Mouse (Mus musculus) small intestine, adult 2 months (tissue): ENCODE data around the gene Zfp648. TPM values are rescaled to one million over a fixed set of nuclear protein-coding genes. Genes with fewer than 3 reads are reported as not detected.

ENCODE experiments used
- H3K27ac ChIP-seq: fragments of 200-500 bp; 2 replicates; pipeline ENCODE4 v1.5.1; 2012; ENCODE audit warnings: low read depth, low read length, control low read depth, inconsistent platforms; ENCODE audit not compliant: insufficient read depth
- H3K27me3 ChIP-seq: fragments of 200-500 bp; 2 replicates; pipeline ENCODE4 v1.6.1; 2012; ENCODE audit warnings: mild to moderate bottlenecking, moderate library complexity, low read length, inconsistent platforms; ENCODE audit not compliant: control insufficient read depth, insufficient read depth
- H3K36me3 ChIP-seq: fragments of 200-500 bp; 2 replicates; pipeline ENCODE4 v1.6.1; 2012; ENCODE audit warnings: mild to moderate bottlenecking, low read length, control low read depth, inconsistent platforms; ENCODE audit not compliant: control insufficient read depth, insufficient read depth
- H3K4me1 ChIP-seq: fragments of 200-500 bp; 2 replicates; pipeline ENCODE4 v1.6.1; 2012; ENCODE audit warnings: low read length, inconsistent platforms, mixed read lengths; ENCODE audit not compliant: control insufficient read depth, insufficient read depth, insufficient read length
- H3K4me3 ChIP-seq: fragments of 200-500 bp; 2 replicates; pipeline ENCODE4 v1.5.1; 2012; ENCODE audit warnings: low read depth, mild to moderate bottlenecking, control low read depth, inconsistent platforms, low read length, moderate library complexity
- CTCF ChIP-seq: fragments of 200-500 bp; IDR thresholded peaks from 2 replicates; pipeline ENCODE4 v1.5.1; 2012; ENCODE audit warnings: low read depth, mild to moderate bottlenecking, control low read depth, inconsistent platforms, low read length, moderate library complexity, mixed read lengths; ENCODE audit not compliant: insufficient replicate concordance, insufficient read length; ENCODE audit errors: extremely low read depth
- POLR2A ChIP-seq: fragments of 200-500 bp; IDR thresholded peaks from 2 replicates; pipeline ENCODE4 v1.6.1; 2012; ENCODE audit warnings: low read depth, mild to moderate bottlenecking, control low read depth, inconsistent platforms, low read length, moderate library complexity
- WGBS: fragments of 180-500 bp; shearing (Covaris S2); methylation state at CpG from one replicate; pipeline ENCODE4 v1.1.7; 2018; 5-methylcytosine and 5-hydroxymethylcytosine counted together
- polyA plus RNA-seq: library from polyadenylated mRNA; depleted of rRNA; stranded (reverse); fragments of >200 nt; gene quantifications from 2 replicates; pipeline ENCODE4 v1.2.3, GENCODE M21; 2012

Zfp648 gene
- polyA plus RNA-seq, 1 experiment, result not detected

DNA sequence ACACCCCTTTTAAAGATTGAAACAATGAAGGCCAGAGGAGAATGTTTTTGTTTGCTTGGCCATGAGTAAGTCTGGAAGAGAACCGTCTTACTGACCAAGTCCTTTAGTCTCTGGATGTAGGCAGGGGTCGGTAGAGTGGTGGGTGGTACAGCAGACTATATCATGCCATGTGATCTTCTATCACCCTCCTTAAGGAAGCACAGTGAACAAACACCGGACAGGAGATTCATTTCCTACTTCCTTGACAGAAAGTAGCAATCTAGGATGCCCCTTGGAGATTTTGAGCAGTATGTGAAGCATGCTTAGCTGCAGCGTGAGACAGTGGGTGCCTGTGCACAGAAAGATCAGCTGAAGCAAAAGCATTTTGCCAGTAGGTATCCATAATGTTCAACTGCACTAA, 31.6 kb downstream of the Zfp648 start:
- H3K36me3 ChIP-seq, result no peaks in the 10 kb centered on the region
- no peak overlapping the region for H3K27ac ChIP-seq
- no peak for TF ChIP-seq POLR2A
- no peak for TF ChIP-seq CTCF
- no peaks in the 10 kb centered on the region for H3K4me1 ChIP-seq
- 67% methylated on average over 4 of the region's 4 CpGs for WGBS
- no peaks in the 10 kb centered on the region; the same call in 1 of the 2 replicates for H3K27me3 ChIP-seq
- H3K4me3 ChIP-seq, result no peak overlapping the region

GRCm38 (mm10) chr1:154233033-154233432, 32.0 kb downstream of the Zfp648 start:
- no peak for TF ChIP-seq CTCF
- TF ChIP-seq POLR2A, result no peak
- 63% methylated on average over 6 of the region's 6 CpGs for WGBS
- H3K27ac ChIP-seq, result no peak overlapping the region

DNA sequence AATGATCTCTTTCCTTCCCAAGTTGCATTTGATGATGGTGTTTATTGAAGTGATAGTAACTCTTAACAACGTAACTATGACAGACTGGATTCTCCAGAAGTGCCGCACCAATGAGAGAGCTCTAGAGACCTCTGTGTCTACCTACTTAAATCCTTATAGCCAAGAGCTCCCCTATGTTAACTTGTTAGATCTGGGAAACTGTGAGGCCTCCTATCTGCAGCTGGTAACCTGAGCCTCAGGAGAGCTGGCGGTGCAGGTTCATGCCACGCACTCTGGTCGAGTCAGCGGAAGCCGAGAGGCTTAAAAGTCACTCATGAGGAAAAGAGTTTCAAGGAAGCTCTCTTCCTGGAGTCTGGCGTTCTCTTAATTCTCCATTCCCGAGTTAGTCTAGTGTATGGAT, 33.8 kb downstream of the Zfp648 start:
- H3K27me3 ChIP-seq, result no peaks in the 10 kb centered on the region; the same call in 1 of the 2 replicates
- no peak overlapping the region for H3K4me3 ChIP-seq
- 81% methylated on average over 9 of the region's 9 CpGs for WGBS
- H3K4me1 ChIP-seq, result no peaks in the 10 kb centered on the region
- no peak for TF ChIP-seq CTCF
- no peak for TF ChIP-seq POLR2A
- no peak overlapping the region for H3K27ac ChIP-seq
- H3K36me3 ChIP-seq, result no peaks in the 10 kb centered on the region

More at GRCm38 (mm10) chr1:154233033-154233432, 32.0 kb downstream of the Zfp648 start:
- no peaks in the 10 kb centered on the region for H3K4me1 ChIP-seq
- H3K27me3 ChIP-seq, result no peaks in the 10 kb centered on the region; the same call in 1 of the 2 replicates
- H3K4me3 ChIP-seq, result no peak overlapping the region
- H3K36me3 ChIP-seq, result no peaks in the 10 kb centered on the region

- Histone ChIP-seq H3K36me3 (no peaks in the 10 kb centered on the region), H3K4me1 (no peaks in the 10 kb centered on the region), H3K27ac (no peak overlapping the region), H3K27me3 (no peaks in the 10 kb centered on the region), H3K4me3 (no peak overlapping the region)
- no peak for TF ChIP-seq POLR2A
- TF ChIP-seq CTCF, result no peak
Measured at GRCm38 (mm10) chr1:154238876-154239275, 37.9 kb downstream of the Zfp648 start.

DNA sequence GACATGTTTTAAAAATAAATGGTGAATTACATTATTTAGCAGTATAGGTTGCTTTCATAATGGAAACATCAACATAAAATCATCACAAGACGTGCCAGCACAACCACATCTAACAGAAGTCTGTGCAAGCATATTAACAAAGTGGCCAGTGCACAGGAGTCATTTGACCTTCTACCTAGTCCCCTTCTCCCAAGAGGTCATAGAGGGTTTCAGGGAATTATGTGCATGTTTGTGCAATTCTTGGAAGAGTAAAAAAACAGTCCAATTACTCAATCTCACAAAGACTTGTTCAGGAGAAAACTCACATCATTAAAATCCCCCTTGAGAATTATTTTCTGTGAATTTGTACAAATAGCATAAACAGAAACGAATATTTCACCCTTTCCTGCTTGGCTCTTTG, 50.2 kb downstream of the Zfp648 start:
- H3K36me3 ChIP-seq, result no peaks in the 10 kb centered on the region
- no peak for TF ChIP-seq POLR2A
- no peak for TF ChIP-seq CTCF
- H3K4me3 ChIP-seq, result no peak overlapping the region
- H3K4me1 ChIP-seq, result no peaks in the 10 kb centered on the region
- no peaks in the 10 kb centered on the region for H3K27me3 ChIP-seq
- 74% methylated on average over 2 of the region's 2 CpGs for WGBS
- H3K27ac ChIP-seq, result no peak overlapping the region

- H3K4me3 ChIP-seq, result no peak overlapping the region
- TF ChIP-seq POLR2A, result no peak
- TF ChIP-seq CTCF, result no peak
- H3K27ac ChIP-seq, result no peak overlapping the region
- H3K27me3 ChIP-seq, result no peaks in the 10 kb centered on the region; the same call in 1 of the 2 replicates
- WGBS, result 48% methylated on average over 5 of the region's 5 CpGs
- no peaks in the 10 kb centered on the region for H3K4me1 ChIP-seq
- H3K36me3 ChIP-seq, result no peaks in the 10 kb centered on the region
Measured at GRCm38 (mm10) chr1:154252739-154253138, 51.8 kb downstream of the Zfp648 start.
